Mouse (Mus musculus) lung, adult 2 months (tissue): Measurements from ENCODE around the gene Dyrk2.

Experiments
- CTCF ChIP-seq: fragments of 200-500 bp; IDR thresholded peaks from 2 replicates; pipeline ENCODE4 v1.5.1; 2011; ENCODE audit warnings: mild to moderate bottlenecking, low read length, control low read depth; ENCODE audit not compliant: insufficient read depth
- POLR2A ChIP-seq: fragments of 200-500 bp; IDR thresholded peaks from 2 replicates; pipeline ENCODE4 v1.6.1; 2011; ENCODE audit warnings: low read depth, mild to moderate bottlenecking, control low read depth, low read length, borderline replicate concordance; ENCODE audit errors: extremely low read depth

DNA sequence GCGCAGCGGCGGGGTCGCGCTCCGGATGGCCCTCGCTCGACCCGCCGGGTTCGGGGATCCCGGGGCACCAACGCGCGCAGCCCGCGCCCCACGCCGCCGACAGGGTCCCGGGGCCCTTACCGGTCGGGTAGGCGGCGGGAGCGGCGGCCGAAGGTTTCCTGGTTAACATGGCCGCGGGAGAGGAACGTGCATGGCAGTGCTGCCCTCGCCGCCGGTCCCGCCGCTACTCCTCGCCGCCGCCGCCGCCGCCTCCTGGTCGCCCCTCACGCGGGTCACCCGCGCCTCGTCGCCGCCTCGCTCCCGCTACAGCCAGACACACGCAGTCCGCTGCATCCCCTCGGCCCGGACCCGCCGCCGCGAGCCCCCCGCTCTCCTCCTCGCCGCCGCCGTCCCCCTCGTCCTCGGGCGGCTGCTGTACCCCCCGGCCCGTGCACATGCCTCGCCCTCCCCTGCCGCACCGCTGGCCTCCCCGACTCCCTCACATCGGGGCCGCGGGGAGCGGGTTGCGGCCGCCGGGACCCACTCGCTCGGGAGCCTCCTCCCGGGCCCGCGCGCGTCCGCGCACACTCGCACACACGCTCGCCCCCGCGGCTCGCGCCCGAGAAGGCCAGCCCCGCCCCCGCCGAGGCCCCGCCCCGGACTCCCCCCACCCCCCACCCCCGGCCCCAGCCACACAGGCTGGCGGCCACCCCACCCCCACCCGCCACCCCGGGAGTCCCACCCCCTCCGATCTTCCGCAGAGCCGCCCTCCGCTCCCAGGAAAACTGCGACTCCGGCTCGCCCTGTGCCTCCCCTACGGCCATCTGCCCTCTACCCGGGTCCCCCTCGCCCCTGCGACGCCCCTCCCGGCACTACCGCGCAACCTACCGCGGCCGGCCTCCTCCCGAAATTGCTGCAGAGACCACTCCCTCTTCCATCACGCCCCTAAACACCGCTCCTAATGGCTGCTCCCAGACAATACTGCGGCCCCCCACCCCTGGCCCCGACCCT is 1.1 kb downstream of the Dyrk2 start:
- TF ChIP-seq POLR2A (peak; percentile 56; the same call in 1 of the 2 replicates), CTCF (no peak)
